Mouse (Mus musculus): Measurements from ENCODE around the gene Fto.
A peak's percentile ranks its signal among the peaks of the same experiment; 100 is the strongest.

Fto gene

GRCm38 (mm10) chr8:91504360-91504759 is 191.0 kb downstream of the Fto start:
- DNase-seq, result no peak

GRCm38 (mm10) chr8:91504891-91505290 is 191.6 kb downstream of the Fto start:
- DNase-seq, result peak; percentile 58

- no peak for DNase-seq
Measured at GRCm38 (mm10) chr8:91505411-91505954, 192.2 kb downstream of the Fto start.

- no peak for DNase-seq
Measured at GRCm38 (mm10) chr8:91505997-91506672, 192.8 kb downstream of the Fto start.

- no peak for DNase-seq
Measured at GRCm38 (mm10) chr8:91506682-91507257, 193.4 kb downstream of the Fto start.

GRCm38 (mm10) chr8:91507681-91508097 is 194.4 kb downstream of the Fto start:
- DNase-seq, result no peak

- DNase-seq, result no peak
Measured at GRCm38 (mm10) chr8:91508284-91508683, 195.0 kb downstream of the Fto start.

DNA sequence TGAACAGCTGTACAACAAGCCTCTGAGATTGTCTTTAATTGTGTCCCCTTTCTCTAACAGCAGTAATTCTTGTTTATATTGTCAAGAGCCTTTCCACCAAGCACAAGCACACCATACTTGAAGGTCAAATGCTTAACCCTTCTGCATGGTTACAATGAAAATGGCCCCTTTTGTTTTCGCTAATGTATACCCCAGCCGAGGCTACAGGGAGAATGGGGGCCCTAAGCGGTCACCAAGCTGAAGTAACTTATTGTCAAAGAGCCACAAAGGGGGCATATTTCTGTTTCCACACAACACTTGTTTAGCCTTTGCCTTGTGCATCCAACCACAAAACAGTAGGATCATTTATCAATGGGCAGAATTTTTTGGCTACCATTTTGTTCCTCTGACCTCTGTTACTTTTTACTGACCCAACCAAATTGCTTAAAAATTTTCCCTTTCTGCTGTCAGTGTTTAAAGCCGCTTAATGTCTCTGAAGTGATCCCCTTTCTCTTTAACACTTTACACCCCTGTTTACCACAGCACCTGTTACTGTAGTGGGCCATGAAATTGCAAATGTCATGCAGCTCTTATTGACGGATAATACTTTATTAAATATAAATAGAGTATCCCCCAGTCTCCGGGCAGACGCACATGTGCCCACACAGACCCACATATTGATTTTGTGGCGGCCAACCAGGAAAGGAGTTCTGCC is 196.0 kb downstream of the Fto start:
- no peak for DNase-seq

- DNase-seq, result no peak
Measured at GRCm38 (mm10) chr8:91509900-91510260, 196.6 kb downstream of the Fto start.

GRCm38 (mm10) chr8:91510716-91511115 is 197.4 kb downstream of the Fto start:
- DNase-seq, result no peak

GRCm38 (mm10) chr8:91511943-91512342 is 198.6 kb downstream of the Fto start:
- no peak for DNase-seq

GRCm38 (mm10) chr8:91514752-91515478 is 201.6 kb downstream of the Fto start:
- no peak for DNase-seq

- no peak for DNase-seq
Measured at GRCm38 (mm10) chr8:91516422-91516821, 203.1 kb downstream of the Fto start.

DNA sequence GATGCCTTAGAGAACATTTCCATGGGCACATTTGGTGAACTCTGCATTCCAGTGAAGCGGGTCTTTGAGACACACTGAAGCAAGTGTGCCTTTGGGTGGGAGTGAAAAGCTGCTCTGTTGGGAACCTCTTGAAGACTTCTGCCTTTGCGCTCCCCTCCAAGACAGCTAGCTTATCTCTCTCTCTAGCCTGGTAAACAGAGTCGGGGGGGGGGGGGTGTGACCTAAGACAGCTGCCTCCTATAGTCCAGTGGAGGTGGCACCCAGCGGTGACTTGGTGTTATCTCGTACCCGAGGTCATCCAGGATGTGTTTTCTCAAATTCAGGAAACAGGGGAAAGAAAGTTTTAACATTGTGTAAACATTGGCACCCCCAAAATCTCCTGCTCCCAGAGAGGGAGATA is 204.8 kb downstream of the Fto start:
- DNase-seq, result no peak

DNA sequence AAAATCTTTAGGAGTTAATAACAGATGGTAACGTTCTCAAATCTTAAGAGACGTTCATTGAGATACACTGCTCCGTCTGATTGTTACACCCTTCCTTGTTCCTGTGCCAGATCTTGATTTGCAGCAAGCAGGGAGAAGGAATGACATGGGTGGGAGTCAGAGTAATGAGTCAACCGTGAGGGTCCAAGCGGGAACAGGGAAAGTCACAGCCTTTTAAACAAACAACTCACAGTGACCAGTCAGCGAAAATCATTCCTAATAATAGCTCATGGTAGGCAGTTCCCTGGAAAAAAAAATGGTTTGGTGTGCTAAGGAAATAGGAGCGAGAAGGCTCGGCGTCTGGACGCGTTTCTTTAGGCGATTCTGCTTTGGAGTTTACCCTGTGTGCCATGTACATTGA is 208.9 kb downstream of the Fto start:
- no peak for DNase-seq

DNA sequence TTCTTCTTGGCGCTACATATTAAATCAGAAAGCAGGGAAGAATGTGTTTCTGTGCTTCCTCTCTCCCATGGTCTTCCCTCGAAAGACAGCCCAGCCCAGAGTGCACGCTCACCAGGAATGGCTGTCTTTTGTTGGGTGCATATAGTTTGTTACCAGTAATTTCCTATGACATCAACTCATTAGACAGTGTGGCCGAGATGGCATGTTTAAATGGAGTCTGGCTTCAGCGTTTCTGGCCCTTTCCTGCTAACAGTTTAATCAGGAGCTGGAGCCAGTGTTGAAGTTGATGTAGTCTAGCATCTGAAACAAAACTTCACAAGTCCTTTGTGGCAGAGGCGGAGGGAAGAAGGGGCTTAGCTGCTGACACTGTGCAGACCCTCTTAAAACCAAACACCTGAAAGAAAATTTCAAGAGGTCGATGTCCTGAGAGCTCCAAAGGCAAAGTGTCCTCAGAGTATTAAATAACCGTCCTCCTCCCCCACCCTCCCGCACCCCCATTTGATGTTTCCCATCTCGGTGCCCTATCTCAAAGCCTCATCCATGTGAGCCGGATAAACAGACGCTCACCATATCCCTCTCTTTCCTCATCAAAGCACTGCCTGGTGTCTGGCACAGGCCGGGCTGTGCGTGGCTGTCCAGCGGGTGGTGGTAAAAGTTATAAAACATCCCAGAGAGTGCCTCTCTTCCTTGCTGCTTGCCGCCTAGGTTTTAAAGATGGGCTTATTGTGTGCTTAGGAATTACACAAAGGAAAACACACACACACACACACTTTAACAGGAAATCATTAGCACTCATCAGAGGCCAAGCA is 210.9 kb downstream of the Fto start:
- no peak for DNase-seq

GRCm38 (mm10) chr8:91524865-91525250 is 211.5 kb downstream of the Fto start:
- DNase-seq, result no peak

DNA sequence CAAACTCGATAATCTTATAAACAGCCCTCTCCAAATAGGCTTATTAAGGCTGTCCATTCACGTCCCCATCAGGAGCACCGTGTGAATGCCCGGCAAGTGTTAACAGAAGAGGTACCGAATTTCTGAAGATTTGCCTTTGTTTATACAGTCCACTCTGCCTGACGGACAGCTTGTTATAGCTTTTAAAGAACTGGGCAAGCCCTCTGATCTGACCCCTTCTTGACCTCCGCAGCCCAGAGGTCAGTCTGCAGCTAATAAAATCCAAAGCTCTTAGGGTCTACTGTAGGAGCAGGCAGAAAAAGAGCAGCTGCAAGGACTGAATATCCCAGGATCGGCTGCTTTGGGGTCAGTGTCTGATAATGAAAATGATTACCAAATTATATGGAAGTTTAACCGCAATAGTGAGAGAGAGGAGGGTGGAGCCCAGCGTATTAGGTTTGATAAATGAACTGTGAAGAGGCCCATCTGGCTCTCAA is 212.1 kb downstream of the Fto start:
- no peak for DNase-seq

DNA sequence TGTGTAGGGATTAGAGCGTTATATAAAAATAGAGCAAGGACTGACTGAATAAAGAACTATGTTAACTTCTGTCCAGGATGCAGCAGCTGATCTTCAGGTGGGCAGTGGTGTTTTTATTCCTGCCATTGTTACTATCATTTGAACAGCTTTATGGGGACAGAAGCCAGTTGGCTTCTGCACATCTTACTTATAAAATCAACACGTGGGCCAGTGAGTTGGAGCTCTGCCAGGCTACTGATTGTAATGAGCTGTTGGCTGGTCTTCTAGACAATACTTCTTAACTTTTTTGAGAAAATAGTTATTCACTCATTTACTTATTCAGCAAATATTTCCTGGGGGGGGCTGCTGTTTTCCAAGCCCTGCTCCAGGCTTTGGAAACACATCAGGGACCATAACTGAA is 215.6 kb downstream of the Fto start:
- no peak for DNase-seq

GRCm38 (mm10) chr8:91529699-91530098 is 216.4 kb downstream of the Fto start:
- no peak for DNase-seq

- DNase-seq, result no peak
Measured at GRCm38 (mm10) chr8:91530656-91531055, 217.3 kb downstream of the Fto start.

- DNase-seq, result peak; percentile 82
Measured at GRCm38 (mm10) chr8:91531971-91532370, 218.6 kb downstream of the Fto start.

Measured in cerebellum, adult 8-10 months (tissue).